Mouse (Mus musculus): ENCODE measurements around the gene Gpr156.
"Not testable (repeated sequence)": the region's sequence is repeated elsewhere in the genome, so short reads cannot be mapped to it uniquely, and the experiment has no call there.

The Gpr156 gene

GRCm38 (mm10) chr16:37956076-37956676 is 39.9 kb downstream of the Gpr156 start:
- DNase-seq (ENCODE audit: low read depth), result no peak

GRCm38 (mm10) chr16:37956751-37957150 is 40.5 kb downstream of the Gpr156 start:
- DNase-seq (ENCODE audit: low read depth), result no peak

- DNase-seq (ENCODE audit: low read depth), result not testable (repeated sequence)
Measured at GRCm38 (mm10) chr16:37962696-37963095, 46.4 kb downstream of the Gpr156 start.

GRCm38 (mm10) chr16:37963331-37964281 is 47.3 kb downstream of the Gpr156 start:
- peak; percentile 37 for DNase-seq (ENCODE audit: low read depth)

GRCm38 (mm10) chr16:37964380-37965070 is 48.2 kb downstream of the Gpr156 start:
- DNase-seq (ENCODE audit: low read depth), result no peak

GRCm38 (mm10) chr16:37966871-37967270 is 50.6 kb downstream of the Gpr156 start:
- no peak for DNase-seq (ENCODE audit: low read depth)

GRCm38 (mm10) chr16:37967415-37967814 is 51.1 kb downstream of the Gpr156 start:
- DNase-seq (ENCODE audit: low read depth), result peak; percentile 20

GRCm38 (mm10) chr16:37971522-37971921 is 55.2 kb downstream of the Gpr156 start:
- DNase-seq (ENCODE audit: low read depth), result no peak

- peak; percentile 15 for DNase-seq (ENCODE audit: low read depth)
Measured at GRCm38 (mm10) chr16:37972357-37972756, 56.1 kb downstream of the Gpr156 start.

- not testable (repeated sequence) for DNase-seq (ENCODE audit: low read depth)
Measured at GRCm38 (mm10) chr16:37973239-37973638, 56.9 kb downstream of the Gpr156 start.

GRCm38 (mm10) chr16:37973855-37974519 is 57.7 kb downstream of the Gpr156 start:
- DNase-seq (ENCODE audit: low read depth), result no peak

- DNase-seq (ENCODE audit: low read depth), result peak; percentile 60
Measured at GRCm38 (mm10) chr16:37974520-37975340, 58.4 kb downstream of the Gpr156 start.

GRCm38 (mm10) chr16:37981907-37982306 is 65.6 kb downstream of the Gpr156 start:
- no peak for DNase-seq (ENCODE audit: low read depth)

- no peak for DNase-seq (ENCODE audit: low read depth)
Measured at GRCm38 (mm10) chr16:37988211-37988865, 72.0 kb downstream of the Gpr156 start.

GRCm38 (mm10) chr16:37989796-37990195 is 73.5 kb downstream of the Gpr156 start:
- no peak for DNase-seq (ENCODE audit: low read depth)

GRCm38 (mm10) chr16:37990553-37991344 is 74.5 kb downstream of the Gpr156 start:
- no peak for DNase-seq (ENCODE audit: low read depth)

- no peak for DNase-seq (ENCODE audit: low read depth)
Measured at GRCm38 (mm10) chr16:37992806-37993205, 76.5 kb downstream of the Gpr156 start.

GRCm38 (mm10) chr16:37994647-37995046 is 78.4 kb downstream of the Gpr156 start:
- peak; percentile 90 for DNase-seq (ENCODE audit: low read depth)

- DNase-seq (ENCODE audit: low read depth), result no peak
Measured at GRCm38 (mm10) chr16:37997771-37998170, 81.5 kb downstream of the Gpr156 start.

- no peak for DNase-seq (ENCODE audit: low read depth)
Measured at GRCm38 (mm10) chr16:37999762-38000161, 83.5 kb downstream of the Gpr156 start.

All from 416B (cell line).